In the genomic region with DNA sequence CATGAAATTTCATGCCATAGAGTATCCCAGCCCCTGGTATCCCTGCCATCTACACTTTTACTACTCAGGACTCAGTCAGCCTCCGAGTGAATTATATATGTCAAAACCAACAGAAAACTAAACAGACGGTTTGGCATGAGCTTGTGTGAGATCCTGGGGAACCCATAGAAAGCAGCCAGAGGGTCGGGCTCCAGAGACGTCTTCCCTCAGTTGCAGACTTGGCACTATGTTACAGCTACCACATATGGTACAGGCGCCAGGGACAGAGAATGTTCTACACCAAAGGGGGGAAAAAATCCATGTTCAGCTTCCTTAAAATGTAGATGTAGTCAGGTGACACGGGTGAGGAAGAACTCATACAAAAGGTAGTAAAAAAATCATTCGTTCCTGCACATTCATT, we compare ENCODE assay signal across 27 mouse cellular contexts.
DNase-seq lines count a peak whose midpoint lies in the region; ATAC-seq and TF ChIP-seq lines count a peak whose summit lies in the region.
"Had no signal": no experiment of that assay in that cellular context is flagged by ENCODE, and none has a peak within 500 bp of the region (broad histone marks: within the 10 kb centered on the region; RNA-seq: fewer than 3 reads in every experiment).

No protein-coding gene starts in this region.

- no peaks in the 10 kb centered on the region for H3K27me3 ChIP-seq in forebrain, embryonic 14.5 days (replicated peaks; ENCODE audit: control insufficient read depth, insufficient read depth, low read length)
- H3K27me3 ChIP-seq in forebrain, embryonic 11.5 days (ENCODE audit: control insufficient read depth, insufficient read depth, low read length): no peaks in the 10 kb centered on the region
- no peaks in the 10 kb centered on the region for H3K27me3 ChIP-seq in forebrain, postnatal 0 days (ENCODE audit: insufficient read depth, low read length)
- H3K27me3 ChIP-seq: embryonic facial prominence, embryonic 12.5 days; embryonic facial prominence, embryonic 15.5 days; heart, embryonic 12.5 days; heart, embryonic 15.5 days; hindbrain, embryonic 13.5 days; intestine, embryonic 15.5 days had no signal

- no peak overlapping the region for H3K4me2 ChIP-seq in forebrain, embryonic 14.5 days (ENCODE audit: low read length)
- no peak overlapping the region for H3K4me2 ChIP-seq in forebrain, embryonic 11.5 days (ENCODE audit: low read depth, low read length, severe bottlenecking)
- no peak overlapping the region for H3K4me2 ChIP-seq in forebrain, postnatal 0 days (ENCODE audit: low read depth)
- H3K4me2 ChIP-seq: embryonic facial prominence, embryonic 12.5 days; embryonic facial prominence, embryonic 15.5 days; heart, embryonic 12.5 days; heart, embryonic 15.5 days; hindbrain, embryonic 13.5 days; intestine, embryonic 15.5 days had no signal

- no peak overlapping the region for H3K27ac ChIP-seq in forebrain, embryonic 14.5 days (ENCODE audit: low read depth, low read length)
- H3K27ac ChIP-seq in forebrain, embryonic 11.5 days (ENCODE audit: low read depth, low read length): no peak overlapping the region
- no peak overlapping the region for H3K27ac ChIP-seq in forebrain, postnatal 0 days (ENCODE audit: low read depth, low read length)
- H3K27ac ChIP-seq: embryonic facial prominence, embryonic 12.5 days; embryonic facial prominence, embryonic 15.5 days; heart, embryonic 15.5 days; hindbrain, embryonic 10.5 days; hindbrain, embryonic 13.5 days; intestine, embryonic 15.5 days had no signal

- H3K9ac ChIP-seq in forebrain, embryonic 14.5 days (ENCODE audit: low read length): no peak overlapping the region
- H3K9ac ChIP-seq in forebrain, embryonic 11.5 days (ENCODE audit: low read length): no peak overlapping the region
- no peak overlapping the region for H3K9ac ChIP-seq in forebrain, postnatal 0 days
- H3K9ac ChIP-seq: embryonic facial prominence, embryonic 12.5 days; embryonic facial prominence, embryonic 15.5 days; heart, embryonic 12.5 days; heart, embryonic 15.5 days; hindbrain, embryonic 13.5 days; intestine, embryonic 15.5 days had no signal

- TF ChIP-seq CTCF in forebrain, postnatal 0 days (IDR thresholded peaks at IDR 0.05; ENCODE audit: low read depth): no peak

- no peak overlapping the region for H3K4me3 ChIP-seq in forebrain, embryonic 14.5 days (ENCODE audit: low read depth, low read length)
- H3K4me3 ChIP-seq in forebrain, embryonic 11.5 days (ENCODE audit: low read depth, low read length): no peak overlapping the region
- no peak overlapping the region for H3K4me3 ChIP-seq in forebrain, postnatal 0 days (ENCODE audit: low read depth, low read length)
- H3K4me3 ChIP-seq: embryonic facial prominence, embryonic 12.5 days; embryonic facial prominence, embryonic 15.5 days; erythroblast, embryonic 14.5 days; heart, embryonic 12.5 days; heart, embryonic 15.5 days; hindbrain, embryonic 10.5 days; hindbrain, embryonic 13.5 days; intestine, embryonic 15.5 days had no signal

- peak; percentile 78 for DNase-seq in forebrain, embryonic 14.5 days (ENCODE audit: low spot score)
- no peak for DNase-seq in forebrain, embryonic 11.5 days (ENCODE audit: low spot score)
- peak; percentile 7 for DNase-seq in right cerebral cortex, postnatal 4 days
- DNase-seq in right cerebral cortex, adult 2 months (ENCODE audit: low spot score in 2 of 2): no peak
- DNase-seq in brain, embryonic 18.5 days (ENCODE audit: low read depth, low spot score): peak; percentile 34
- DNase-seq in forebrain, postnatal 0 days: peak; percentile 75
- no peak for DNase-seq in thymus, postnatal 14 days
- DNase-seq in adrenal gland, adult 8-10 months: no peak
- DNase-seq: adrenal gland, adult 2 months; adrenal gland, postnatal 25 days; cerebellum, adult 11-12 months; cerebellum, adult 8-10 months; gastrocnemius, postnatal 25 days; heart, adult 18-20 months; heart, postnatal 10 days; heart, postnatal 36 days; kidney, adult 11 months had no signal

- peak; percentile 83; the same call in 1 of the 2 replicates for ATAC-seq in forebrain, embryonic 14.5 days
- ATAC-seq in forebrain, embryonic 11.5 days (replicated peaks; ENCODE audit: low FRiP score): no peak
- ATAC-seq in forebrain, postnatal 0 days: peak; percentile 88
- ATAC-seq: CD4-positive, CD25-positive, alpha-beta regulatory T cell, adult 4 months; hindbrain, embryonic 16.5 days; intestine, embryonic 15.5 days had no signal

- H3K9me3 ChIP-seq in forebrain, embryonic 14.5 days (replicated peaks; ENCODE audit: control insufficient read depth, low read length): no peaks in the 10 kb centered on the region
- no peaks in the 10 kb centered on the region for H3K9me3 ChIP-seq in forebrain, embryonic 11.5 days (ENCODE audit: control insufficient read depth, low read length)
- no peaks in the 10 kb centered on the region for H3K9me3 ChIP-seq in forebrain, postnatal 0 days (ENCODE audit: low read length)
- H3K9me3 ChIP-seq: embryonic facial prominence, embryonic 12.5 days; embryonic facial prominence, embryonic 15.5 days; heart, embryonic 12.5 days; heart, embryonic 15.5 days; hindbrain, embryonic 10.5 days; hindbrain, embryonic 13.5 days; intestine, embryonic 15.5 days had no signal

- H3K36me3 ChIP-seq in forebrain, embryonic 14.5 days (ENCODE audit: control insufficient read depth, insufficient read depth, low read length): no peaks in the 10 kb centered on the region
- no peaks in the 10 kb centered on the region for H3K36me3 ChIP-seq in forebrain, embryonic 11.5 days (ENCODE audit: control insufficient read depth, insufficient read depth, low read length)
- no peaks in the 10 kb centered on the region for H3K36me3 ChIP-seq in forebrain, postnatal 0 days (ENCODE audit: insufficient read depth)
- H3K36me3 ChIP-seq: embryonic facial prominence, embryonic 12.5 days; embryonic facial prominence, embryonic 15.5 days; heart, embryonic 12.5 days; heart, embryonic 15.5 days; hindbrain, embryonic 10.5 days; hindbrain, embryonic 13.5 days; intestine, embryonic 15.5 days had no signal

- peaks cover 3% of the 10 kb centered on the region; the same call in 1 of the 2 replicates for H3K4me1 ChIP-seq in forebrain, embryonic 14.5 days (ENCODE audit: control insufficient read depth, insufficient read depth, low read length)
- no peaks in the 10 kb centered on the region for H3K4me1 ChIP-seq in forebrain, embryonic 11.5 days (replicated peaks; ENCODE audit: control insufficient read depth, insufficient read depth, low read length)
- H3K4me1 ChIP-seq in forebrain, postnatal 0 days (ENCODE audit: insufficient read depth): peaks cover 11% of the 10 kb centered on the region
- H3K4me1 ChIP-seq: embryonic facial prominence, embryonic 12.5 days; embryonic facial prominence, embryonic 15.5 days; heart, embryonic 12.5 days; heart, embryonic 15.5 days; hindbrain, embryonic 10.5 days; intestine, embryonic 15.5 days had no signal

- 76% methylated on average over 7 of the region's 7 CpGs for WGBS in forebrain, embryonic 14.5 days
- 89% methylated on average over 7 of the region's 7 CpGs for WGBS in forebrain, embryonic 11.5 days
- WGBS in forebrain, postnatal 0 days: 57% methylated on average over 7 of the region's 7 CpGs

Comparison
In these comparisons a context has a peak if more than half of its experiments do, and no peak if none do; other contexts are left out.
1. DNase-seq: peak in forebrain, embryonic 14.5 days (single experiment), right cerebral cortex, postnatal 4 days (single experiment), brain, embryonic 18.5 days (single experiment) and forebrain, postnatal 0 days (single experiment); none in forebrain, embryonic 11.5 days (single experiment), right cerebral cortex, adult 2 months (0 of 2), thymus, postnatal 14 days (single experiment) and adrenal gland, adult 8-10 months (single experiment).